Mouse (Mus musculus): ENCODE measurements around the gene Smc3.

Gene Smc3

GRCm38 (mm10) chr19:53599757-53600539 is at the start of gene Smc3:
Smc3 (plus strand) TSS chr19:53600398.
- in situ Hi-C loops (cut with MboI, MseI): no loop called here

- in situ Hi-C loops (cut with MboI, MseI): no loop called here
These were observed 49.2 kb upstream of the Smc3 start for GRCm38 (mm10) chr19:53550972-53551371.

GRCm38 (mm10) chr19:53552216-53552786 is 47.9 kb upstream of the Smc3 start:
- in situ Hi-C loops (cut with MboI, MseI): no loop called here

GRCm38 (mm10) chr19:53552795-53553194 is 47.4 kb upstream of the Smc3 start:
- in situ Hi-C loops (cut with MboI, MseI): no loop called here

GRCm38 (mm10) chr19:53554402-53554801 is 45.8 kb upstream of the Smc3 start:
- in situ Hi-C loops (cut with MboI, MseI): no loop called here

DNA sequence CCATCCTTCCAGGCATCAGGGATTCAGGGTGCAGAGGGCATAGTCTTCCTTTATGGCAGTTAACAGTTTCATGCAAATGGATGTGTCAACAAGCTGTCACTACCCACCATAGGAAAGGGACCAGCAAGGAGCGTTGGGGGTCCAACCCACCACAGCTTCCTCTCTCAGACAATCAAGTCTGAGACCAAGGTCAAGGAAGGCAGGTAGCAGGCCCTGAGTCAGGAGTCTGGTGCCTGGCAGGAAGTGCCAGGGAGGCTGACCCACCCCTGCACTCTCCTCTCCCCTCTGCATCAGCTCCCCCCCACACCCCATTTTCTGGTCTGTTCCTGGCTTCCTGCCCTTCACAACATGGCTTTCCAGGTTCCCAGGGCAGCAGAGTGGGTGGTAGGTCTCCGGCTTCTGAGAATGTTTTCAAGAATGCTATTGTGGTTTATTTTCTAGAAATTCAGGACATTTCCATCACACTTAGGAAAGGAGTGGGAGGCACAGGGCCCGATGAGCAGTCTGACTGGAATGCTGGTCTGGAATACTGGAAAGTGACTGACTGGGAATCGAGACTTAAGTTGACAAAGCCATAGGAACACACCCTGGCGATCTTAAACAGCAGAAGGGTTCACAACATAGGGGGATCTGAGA is 45.1 kb upstream of the Smc3 start:
- in situ Hi-C loops (cut with MboI, MseI): no loop called here

DNA sequence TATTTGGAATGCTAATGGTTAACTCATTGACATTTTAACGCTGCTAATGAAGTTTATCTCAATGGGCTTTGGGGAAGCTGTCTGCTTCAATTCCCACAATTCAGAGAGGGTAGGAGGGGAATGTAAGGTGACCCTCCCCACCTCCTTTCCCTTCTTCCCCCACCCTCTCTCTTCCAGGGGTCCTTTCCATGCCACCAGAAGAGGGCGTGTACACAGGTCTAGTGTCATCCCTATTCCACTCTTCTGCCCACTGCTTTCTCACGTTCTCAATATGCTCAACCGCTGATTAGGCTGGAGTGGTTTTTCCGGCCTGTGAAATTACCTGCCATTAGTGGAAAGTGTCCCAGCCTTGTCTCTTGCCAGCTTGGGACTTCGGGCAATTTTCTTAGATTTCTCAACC is 43.4 kb upstream of the Smc3 start:
- in situ Hi-C loops (cut with MboI, MseI): no loop called here

DNA sequence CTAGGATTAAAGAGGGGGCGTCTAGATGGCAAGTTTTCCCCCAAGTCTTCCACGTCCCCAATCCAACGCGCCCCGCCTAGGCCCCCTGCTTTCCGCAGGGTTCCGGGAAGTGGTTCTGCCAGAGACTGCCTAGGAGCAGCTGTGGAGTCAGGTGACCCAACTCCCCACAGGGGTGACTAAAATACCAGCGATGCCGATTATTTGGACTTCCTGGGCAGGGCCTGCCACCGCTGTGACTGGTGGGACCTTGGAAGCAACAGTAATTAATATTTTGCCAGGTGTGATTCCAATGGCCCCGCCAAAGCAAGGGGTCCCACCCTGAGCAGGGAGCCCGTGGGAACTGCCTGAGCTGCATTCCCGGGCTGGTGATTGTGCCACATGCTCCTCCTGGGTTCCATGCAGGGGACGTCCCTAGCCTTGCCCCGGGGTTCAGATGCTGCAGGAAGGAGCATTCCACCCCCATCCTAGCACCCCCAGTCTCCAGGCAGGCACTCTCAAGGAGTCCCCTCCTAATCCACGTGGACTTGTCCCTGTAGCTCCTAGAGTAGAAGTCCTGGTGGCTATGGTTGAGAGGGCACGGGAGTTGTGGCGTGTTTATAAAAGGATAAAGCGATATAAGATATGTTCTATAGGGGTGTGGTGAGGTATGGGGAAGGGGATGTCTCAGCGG is 42.8 kb upstream of the Smc3 start:
- in situ Hi-C loops (cut with MboI, MseI): no loop called here

DNA sequence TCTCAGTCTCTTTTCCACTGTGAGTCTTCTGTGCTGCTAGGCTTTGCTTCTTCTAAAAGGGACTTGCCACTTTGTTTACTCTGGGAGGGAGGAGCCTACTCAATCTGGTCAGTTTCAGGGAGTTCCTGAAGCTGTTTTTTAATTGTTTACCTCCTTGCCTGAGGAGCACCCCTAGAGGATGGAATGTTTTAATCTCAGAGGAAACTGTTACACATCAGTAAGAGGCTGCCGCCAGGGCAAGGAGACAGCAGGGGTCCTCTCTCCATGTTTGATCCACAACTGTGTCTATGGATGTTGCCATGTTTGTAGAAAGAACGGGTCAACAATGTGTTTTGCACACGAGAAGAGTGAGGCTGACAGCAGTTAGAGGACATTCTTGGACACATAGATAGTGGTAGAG is 39.8 kb upstream of the Smc3 start:
- in situ Hi-C loops (cut with MboI, MseI): loop anchor here in 1 of 2 experiments (10.0 kb wide), 1 partner anchor 406 kb away; no protein-coding TSS in a partner anchor

GRCm38 (mm10) chr19:53564174-53564573 is 36.0 kb upstream of the Smc3 start:
- in situ Hi-C loops (cut with MboI, MseI): loop anchor here in 1 of 2 experiments (10.0 kb wide), 1 partner anchor 409 kb away; no protein-coding TSS in a partner anchor

GRCm38 (mm10) chr19:53565565-53566277 is 34.5 kb upstream of the Smc3 start:
- in situ Hi-C loops (cut with MboI, MseI): loop anchor here in 1 of 2 experiments (10.0 kb wide), 1 partner anchor 411 kb away; no protein-coding TSS in a partner anchor

DNA sequence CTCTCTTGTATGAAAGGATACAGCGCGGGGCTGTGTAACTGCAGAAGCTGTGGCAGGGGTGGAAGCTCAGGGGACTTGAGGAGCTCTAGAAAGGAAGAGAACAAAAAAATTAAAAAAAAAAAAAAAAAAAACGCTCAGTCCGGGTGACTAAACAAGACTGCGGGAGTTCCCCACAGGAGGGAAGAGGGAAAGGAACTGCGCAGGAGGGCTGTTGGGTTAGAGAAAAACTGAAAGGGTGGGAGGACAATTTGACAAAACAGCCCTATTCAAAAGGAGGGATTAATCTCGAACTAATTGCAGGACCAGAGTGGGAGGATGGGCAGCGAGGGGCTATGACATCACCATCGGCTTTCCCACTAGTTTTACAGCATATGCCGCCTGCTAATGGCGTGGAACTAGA is 32.3 kb upstream of the Smc3 start:
- in situ Hi-C loops (cut with MboI, MseI): loop anchor here in 1 of 2 experiments (10.0 kb wide), 1 partner anchor 413 kb away; no protein-coding TSS in a partner anchor

DNA sequence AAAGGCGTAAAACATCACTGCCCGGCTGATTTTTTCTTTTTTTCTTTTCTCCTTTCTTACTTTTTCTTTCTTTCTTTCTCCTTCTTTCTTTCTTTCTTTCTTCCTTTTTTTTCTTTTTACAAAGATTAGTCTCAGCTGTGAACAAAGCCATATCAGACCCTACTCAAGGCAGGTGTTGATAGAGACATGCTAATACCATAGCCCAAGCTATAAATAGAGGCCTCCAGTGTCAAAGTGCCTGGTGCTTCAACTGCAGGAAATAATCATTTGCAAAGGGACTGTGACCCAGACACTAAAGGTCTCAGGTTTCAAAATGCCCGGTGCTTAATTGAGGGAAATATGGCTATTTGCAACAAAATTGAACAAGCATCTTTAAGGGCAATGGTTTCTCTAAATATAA is 31.6 kb upstream of the Smc3 start:
- in situ Hi-C loops (cut with MboI, MseI): loop anchor here in 1 of 2 experiments (10.0 kb wide), 1 partner anchor 414 kb away; no protein-coding TSS in a partner anchor

- in situ Hi-C loops (cut with MboI, MseI): loop anchor here (5.0 to 10.0 kb wide), 2 partner anchors 34 to 166 kb away; no protein-coding TSS in a partner anchor
These were observed 29.1 kb upstream of the Smc3 start for GRCm38 (mm10) chr19:53571056-53571455.

GRCm38 (mm10) chr19:53571501-53572428 is 28.4 kb upstream of the Smc3 start:
- in situ Hi-C loops (cut with MboI, MseI): loop anchor here (5.0 to 10.0 kb wide), 2 partner anchors 34 to 167 kb away; no protein-coding TSS in a partner anchor

GRCm38 (mm10) chr19:53572607-53573006 is 27.6 kb upstream of the Smc3 start:
- in situ Hi-C loops (cut with MboI, MseI): loop anchor here (5.0 to 10.0 kb wide), 2 partner anchors 35 to 168 kb away; no protein-coding TSS in a partner anchor

DNA sequence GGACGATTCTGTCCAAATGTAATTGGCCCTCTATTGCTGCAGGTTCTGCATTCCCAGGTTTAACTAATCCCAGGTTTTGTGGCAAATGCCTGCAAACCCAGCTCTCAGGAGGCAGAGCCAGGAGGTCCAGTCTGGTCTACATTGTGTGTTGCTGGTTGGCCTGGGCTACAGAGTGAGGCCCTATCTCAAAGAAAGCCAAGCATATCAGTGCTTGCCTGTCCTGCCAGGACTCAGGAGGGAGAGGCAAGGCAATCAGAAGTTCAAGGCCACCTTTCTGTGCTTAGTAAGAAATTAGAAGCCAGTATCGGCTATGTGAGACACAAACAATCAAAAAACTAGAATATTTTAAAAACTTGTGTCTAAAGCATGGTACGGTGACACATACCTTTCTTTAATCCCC is 27.0 kb upstream of the Smc3 start:
- in situ Hi-C loops (cut with MboI, MseI): loop anchor here (5.0 to 10.0 kb wide), 2 partner anchors 36 to 168 kb away; no protein-coding TSS in a partner anchor

GRCm38 (mm10) chr19:53574131-53574530 is 26.1 kb upstream of the Smc3 start:
- in situ Hi-C loops (cut with MboI, MseI): loop anchor here (5.0 to 10.0 kb wide), 2 partner anchors 37 to 169 kb away; no protein-coding TSS in a partner anchor

DNA sequence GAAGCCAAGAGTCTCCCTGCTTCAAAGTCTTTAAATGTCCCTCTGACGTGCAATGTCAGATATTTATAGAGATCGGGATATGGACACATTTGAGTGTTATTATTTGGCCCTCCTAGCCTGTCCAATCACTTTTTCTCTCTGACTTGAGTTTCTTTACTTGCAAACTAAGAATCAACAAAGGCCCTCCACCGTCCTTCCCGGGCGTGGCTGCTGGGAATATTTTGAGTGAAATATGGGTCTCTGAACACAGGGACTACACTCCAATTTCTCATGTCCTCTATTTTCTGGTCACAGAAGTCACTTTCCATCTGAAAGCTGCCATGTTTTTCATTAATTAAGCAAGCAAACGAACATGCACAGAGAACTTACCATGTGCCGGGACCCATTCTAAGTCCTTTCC is 25.7 kb upstream of the Smc3 start:
- in situ Hi-C loops (cut with MboI, MseI): loop anchor here (5.0 to 10.0 kb wide), 2 partner anchors 37 to 170 kb away; no protein-coding TSS in a partner anchor
